Mouse (Mus musculus): ENCODE results near the gene Pdcd4.

- TF ChIP-seq CTCF (IDR thresholded peaks at IDR 0.05; ENCODE audit: low read depth) (no peak), EP300 (IDR thresholded peaks at IDR 0.05; ENCODE audit: low read depth) (no peak)
These were observed 11.6 kb upstream of the Pdcd4 start for GRCm38 (mm10) chr19:53880460-53880859.
